Mouse (Mus musculus): Measurements from ENCODE around the gene Cyp4f39. TPM values are rescaled to one million over a fixed set of nuclear protein-coding genes. Genes with fewer than 3 reads are reported as not detected.

Cyp4f39 gene
- polyA plus RNA-seq, 1 experiment from 2014 or later: 26.2 TPM

- H3K36me3 ChIP-seq (ENCODE audit: control insufficient read depth, insufficient read depth, low read length): no peaks in the 10 kb centered on the region
- no peak overlapping the region for H3K4me3 ChIP-seq (replicated peaks; ENCODE audit: low read length)
- H3K4me1 ChIP-seq (ENCODE audit: control insufficient read depth, insufficient read depth, low read length): no peaks in the 10 kb centered on the region
- no peak overlapping the region for H3K9ac ChIP-seq (ENCODE audit: low read length)
- no peaks in the 10 kb centered on the region for H3K9me3 ChIP-seq (replicated peaks; ENCODE audit: control insufficient read depth, low read length)
- H3K27me3 ChIP-seq (ENCODE audit: control insufficient read depth, insufficient read depth, low read length): no peaks in the 10 kb centered on the region
- no peak for ATAC-seq (ENCODE audit: insufficient read depth, low FRiP score)
- no peak overlapping the region for H3K27ac ChIP-seq (ENCODE audit: low read length)
- H3K4me2 ChIP-seq (ENCODE audit: low read depth, low read length): no peak overlapping the region
Measured at GRCm38 (mm10) chr17:32426610-32427009, 25.9 kb upstream of the Cyp4f39 start.

- 60% methylated on average over 3 of the region's 3 CpGs for WGBS
- no peak overlapping the region for H3K4me2 ChIP-seq (ENCODE audit: low read depth, low read length)
- H3K9me3 ChIP-seq (replicated peaks; ENCODE audit: control insufficient read depth, low read length): no peaks in the 10 kb centered on the region
- no peak for ATAC-seq (ENCODE audit: insufficient read depth, low FRiP score)
- no peak overlapping the region for H3K9ac ChIP-seq (ENCODE audit: low read length)
- H3K27ac ChIP-seq (ENCODE audit: low read length): no peak overlapping the region
- H3K4me3 ChIP-seq (replicated peaks; ENCODE audit: low read length): no peak overlapping the region
- H3K36me3 ChIP-seq (ENCODE audit: control insufficient read depth, insufficient read depth, low read length): no peaks in the 10 kb centered on the region
- H3K27me3 ChIP-seq (ENCODE audit: control insufficient read depth, insufficient read depth, low read length): no peaks in the 10 kb centered on the region
- no peaks in the 10 kb centered on the region for H3K4me1 ChIP-seq (ENCODE audit: control insufficient read depth, insufficient read depth, low read length)
Measured at GRCm38 (mm10) chr17:32431972-32432371, 20.6 kb upstream of the Cyp4f39 start.

- H3K4me1 ChIP-seq (ENCODE audit: control insufficient read depth, insufficient read depth, low read length): no peaks in the 10 kb centered on the region
- WGBS: 50% methylated on average over 4 of the region's 4 CpGs
- no peaks in the 10 kb centered on the region for H3K36me3 ChIP-seq (ENCODE audit: control insufficient read depth, insufficient read depth, low read length)
- no peak overlapping the region for H3K27ac ChIP-seq (ENCODE audit: low read length)
- no peak for ATAC-seq (ENCODE audit: insufficient read depth, low FRiP score)
- H3K27me3 ChIP-seq (ENCODE audit: control insufficient read depth, insufficient read depth, low read length): no peaks in the 10 kb centered on the region
- no peak overlapping the region for H3K4me2 ChIP-seq (ENCODE audit: low read depth, low read length)
- no peak overlapping the region for H3K9ac ChIP-seq (ENCODE audit: low read length)
- H3K4me3 ChIP-seq (replicated peaks; ENCODE audit: low read length): no peak overlapping the region
- no peaks in the 10 kb centered on the region for H3K9me3 ChIP-seq (replicated peaks; ENCODE audit: control insufficient read depth, low read length)
Measured at GRCm38 (mm10) chr17:32434324-32434723, 18.2 kb upstream of the Cyp4f39 start.

GRCm38 (mm10) chr17:32435151-32435550 is 17.4 kb upstream of the Cyp4f39 start:
- Histone ChIP-seq H3K27me3 (ENCODE audit: control insufficient read depth, insufficient read depth, low read length) (peaks cover 4% of the 10 kb centered on the region; the same call in 1 of the 2 replicates), H3K9me3 (replicated peaks; ENCODE audit: control insufficient read depth, low read length) (no peaks in the 10 kb centered on the region), H3K4me2 (ENCODE audit: low read depth, low read length) (no peak overlapping the region), H3K36me3 (ENCODE audit: control insufficient read depth, insufficient read depth, low read length) (no peaks in the 10 kb centered on the region), H3K27ac (ENCODE audit: low read length) (no peak overlapping the region), H3K4me3 (replicated peaks; ENCODE audit: low read length) (no peak overlapping the region), H3K9ac (ENCODE audit: low read length) (no peak overlapping the region), H3K4me1 (ENCODE audit: control insufficient read depth, insufficient read depth, low read length) (no peaks in the 10 kb centered on the region)
- ATAC-seq (ENCODE audit: insufficient read depth, low FRiP score): no peak
- WGBS: 69% methylated on average over 5 of the region's 5 CpGs

GRCm38 (mm10) chr17:32437106-32437505 is 15.4 kb upstream of the Cyp4f39 start:
- no peaks in the 10 kb centered on the region for H3K4me1 ChIP-seq (ENCODE audit: control insufficient read depth, insufficient read depth, low read length)
- ATAC-seq (ENCODE audit: insufficient read depth, low FRiP score): no peak
- no peak overlapping the region for H3K4me3 ChIP-seq (replicated peaks; ENCODE audit: low read length)
- H3K27ac ChIP-seq (ENCODE audit: low read length): no peak overlapping the region
- 87% methylated on average over 4 of the region's 4 CpGs for WGBS
- H3K36me3 ChIP-seq (ENCODE audit: control insufficient read depth, insufficient read depth, low read length): no peaks in the 10 kb centered on the region
- H3K9me3 ChIP-seq (replicated peaks; ENCODE audit: control insufficient read depth, low read length): no peaks in the 10 kb centered on the region
- no peak overlapping the region for H3K4me2 ChIP-seq (ENCODE audit: low read depth, low read length)
- no peak overlapping the region for H3K9ac ChIP-seq (ENCODE audit: low read length)
- peaks cover 4% of the 10 kb centered on the region; the same call in 1 of the 2 replicates for H3K27me3 ChIP-seq (ENCODE audit: control insufficient read depth, insufficient read depth, low read length)

- ATAC-seq (ENCODE audit: insufficient read depth, low FRiP score): no peak
- WGBS: 73% methylated on average over 6 of the region's 6 CpGs
Measured at GRCm38 (mm10) chr17:32443245-32443644, 9.3 kb upstream of the Cyp4f39 start.

GRCm38 (mm10) chr17:32445016-32445415 is 7.5 kb upstream of the Cyp4f39 start:
- 0 out of 2 replicates have a peak, but pooled peaks cover 4% of the 10 kb centered on the region for H3K9me3 ChIP-seq (replicated peaks; ENCODE audit: control insufficient read depth, low read length)
- no peak overlapping the region for H3K27ac ChIP-seq (ENCODE audit: low read length)
- no peaks in the 10 kb centered on the region for H3K4me1 ChIP-seq (ENCODE audit: control insufficient read depth, insufficient read depth, low read length)
- H3K27me3 ChIP-seq (ENCODE audit: control insufficient read depth, insufficient read depth, low read length): no peaks in the 10 kb centered on the region
- no peak overlapping the region for H3K9ac ChIP-seq (ENCODE audit: low read length)
- no peak overlapping the region for H3K4me3 ChIP-seq (replicated peaks; ENCODE audit: low read length)
- H3K36me3 ChIP-seq (ENCODE audit: control insufficient read depth, insufficient read depth, low read length): no peaks in the 10 kb centered on the region
- ATAC-seq (ENCODE audit: insufficient read depth, low FRiP score): no peak
- H3K4me2 ChIP-seq (ENCODE audit: low read depth, low read length): no peak overlapping the region
- WGBS: 71% methylated on average over 5 of the region's 5 CpGs

More at GRCm38 (mm10) chr17:32443245-32443644, 9.3 kb upstream of the Cyp4f39 start:
- no peak overlapping the region for H3K4me2 ChIP-seq (ENCODE audit: low read depth, low read length)
- no peaks in the 10 kb centered on the region for H3K4me1 ChIP-seq (ENCODE audit: control insufficient read depth, insufficient read depth, low read length)
- H3K9me3 ChIP-seq (replicated peaks; ENCODE audit: control insufficient read depth, low read length): no peaks in the 10 kb centered on the region
- H3K36me3 ChIP-seq (ENCODE audit: control insufficient read depth, insufficient read depth, low read length): no peaks in the 10 kb centered on the region
- no peak overlapping the region for H3K9ac ChIP-seq (ENCODE audit: low read length)
- no peak overlapping the region for H3K27ac ChIP-seq (ENCODE audit: low read length)
- no peak overlapping the region for H3K4me3 ChIP-seq (replicated peaks; ENCODE audit: low read length)
- peaks cover 4% of the 10 kb centered on the region; the same call in 1 of the 2 replicates for H3K27me3 ChIP-seq (ENCODE audit: control insufficient read depth, insufficient read depth, low read length)

- Histone ChIP-seq H3K4me2 (ENCODE audit: low read depth, low read length) (no peak overlapping the region), H3K9ac (ENCODE audit: low read length) (no peak overlapping the region), H3K4me1 (ENCODE audit: control insufficient read depth, insufficient read depth, low read length) (no peaks in the 10 kb centered on the region), H3K4me3 (replicated peaks; ENCODE audit: low read length) (no peak overlapping the region), H3K9me3 (replicated peaks; ENCODE audit: control insufficient read depth, low read length) (0 out of 2 replicates have a peak, but pooled peaks cover 4% of the 10 kb centered on the region), H3K36me3 (ENCODE audit: control insufficient read depth, insufficient read depth, low read length) (no peaks in the 10 kb centered on the region), H3K27ac (ENCODE audit: low read length) (no peak overlapping the region), H3K27me3 (ENCODE audit: control insufficient read depth, insufficient read depth, low read length) (no peaks in the 10 kb centered on the region)
- ATAC-seq (ENCODE audit: insufficient read depth, low FRiP score): no peak
Measured at GRCm38 (mm10) chr17:32447195-32447594, 5.3 kb upstream of the Cyp4f39 start.

- Histone ChIP-seq H3K4me3 (replicated peaks; ENCODE audit: low read length) (no peak overlapping the region), H3K27me3 (ENCODE audit: control insufficient read depth, insufficient read depth, low read length) (no peaks in the 10 kb centered on the region), H3K4me2 (ENCODE audit: low read depth, low read length) (no peak overlapping the region), H3K9ac (ENCODE audit: low read length) (no peak overlapping the region), H3K27ac (ENCODE audit: low read length) (no peak overlapping the region), H3K4me1 (ENCODE audit: control insufficient read depth, insufficient read depth, low read length) (0 out of 2 replicates have a peak, but pooled peaks cover 4% of the 10 kb centered on the region), H3K9me3 (replicated peaks; ENCODE audit: control insufficient read depth, low read length) (0 out of 2 replicates have a peak, but pooled peaks cover 4% of the 10 kb centered on the region), H3K36me3 (ENCODE audit: control insufficient read depth, insufficient read depth, low read length) (no peaks in the 10 kb centered on the region)
- WGBS: 94% methylated on average over 1 of the region's 1 CpGs
- no peak for ATAC-seq (ENCODE audit: insufficient read depth, low FRiP score)
Measured at GRCm38 (mm10) chr17:32449042-32449441, 3.5 kb upstream of the Cyp4f39 start.

Data from stomach, embryonic 16.5 days (tissue).